Mouse (Mus musculus) c-Kit-positive CD71-positive TER-119-positive erythroid progenitor cells, embryonic 14.5 days (primary cell): Measurements from ENCODE around the gene Stx2.
"Not testable (repeated sequence)": the region's sequence is repeated elsewhere in the genome, so short reads cannot be mapped to it uniquely, and the experiment has no call there.

Experiments used
- DNase-seq: peaks from one replicate; pipeline ENCODE4 v3.0.0-alpha.2; 2013; ENCODE audit warnings: low spot score

Gene Stx2

DNA sequence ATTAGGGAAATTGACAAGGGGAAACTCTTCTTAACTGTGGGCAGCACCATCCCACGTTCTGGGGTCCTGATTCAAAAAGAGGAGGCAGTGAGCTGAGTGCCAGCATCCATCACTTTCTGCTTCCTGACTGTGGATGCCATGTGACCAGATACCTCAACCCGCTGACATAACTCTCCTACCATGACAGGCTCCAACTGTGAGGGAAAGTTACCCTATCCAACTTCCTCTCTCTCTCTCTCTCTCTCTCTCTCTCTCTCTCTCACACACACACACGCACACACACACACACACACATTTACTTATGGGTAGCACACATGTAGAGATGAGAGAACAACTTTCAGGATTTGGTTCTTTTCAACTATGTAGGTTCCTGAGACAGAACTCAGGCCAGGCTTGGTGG, 1.2 kb upstream of the Stx2 start:
- DNase-seq = no peak

DNA sequence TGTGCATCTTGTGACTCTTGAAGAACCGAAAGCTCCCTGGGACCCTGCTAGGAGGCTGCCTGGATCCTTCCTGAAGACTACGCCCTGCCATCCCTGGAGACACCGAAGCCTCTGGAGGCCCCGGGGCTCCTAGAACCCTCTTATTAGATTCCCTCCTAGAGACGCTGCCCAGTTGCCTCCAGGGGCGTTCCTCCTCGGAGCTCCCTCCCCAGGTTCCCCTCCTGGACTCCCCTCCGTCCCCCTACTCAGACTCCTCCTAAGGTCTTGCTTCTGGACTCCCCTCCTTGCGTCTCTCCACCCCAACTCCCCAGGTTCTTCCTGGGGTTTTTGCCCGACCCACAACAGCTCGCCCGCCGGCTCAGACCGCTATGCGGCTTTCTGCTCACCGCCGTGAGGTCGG, 366 bp downstream of the Stx2 start:
- DNase-seq = no peak

- DNase-seq = peak; percentile 72
Measured at GRCm38 (mm10) chr5:129007105-129007957, 1.0 kb downstream of the Stx2 start.

DNA sequence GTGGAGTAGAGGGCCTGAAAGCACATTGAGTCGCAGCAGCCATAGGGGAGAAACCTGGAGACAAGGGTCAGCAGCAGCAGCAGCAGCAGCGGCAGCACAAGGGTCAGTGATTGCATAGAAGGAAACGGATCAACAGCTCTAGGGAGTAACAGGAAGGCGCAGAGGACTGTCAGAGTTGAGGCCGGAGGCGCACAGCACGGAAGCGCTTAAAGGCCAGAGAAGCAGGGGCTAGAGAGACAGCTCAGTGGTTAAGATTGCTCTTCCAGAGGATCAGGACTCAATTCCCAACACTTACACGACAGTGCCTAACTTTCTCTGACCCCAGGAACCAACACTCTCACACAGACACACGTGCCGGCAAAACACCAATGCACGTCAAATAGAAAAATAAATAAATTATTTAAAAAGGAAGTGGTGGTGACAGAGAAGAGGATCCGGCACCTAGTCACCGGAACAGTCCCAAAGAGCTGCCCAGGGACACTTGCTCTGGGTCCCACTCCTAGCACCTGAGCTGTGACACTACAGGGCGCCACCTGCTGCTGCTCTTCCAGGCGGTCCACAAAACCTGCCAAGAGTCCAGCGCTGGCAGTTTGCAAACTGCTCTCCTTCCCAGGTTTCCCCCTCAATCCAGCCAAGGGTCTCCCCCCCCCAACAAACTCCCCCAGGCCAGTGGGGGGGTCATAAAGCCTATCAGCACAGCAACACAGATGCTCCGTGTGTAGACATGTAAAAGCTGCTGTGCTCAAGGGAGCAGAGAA, 2.2 kb downstream of the Stx2 start:
- DNase-seq = no peak

GRCm38 (mm10) chr5:129005416-129005815, 3.0 kb downstream of the Stx2 start:
- no peak for DNase-seq

DNA sequence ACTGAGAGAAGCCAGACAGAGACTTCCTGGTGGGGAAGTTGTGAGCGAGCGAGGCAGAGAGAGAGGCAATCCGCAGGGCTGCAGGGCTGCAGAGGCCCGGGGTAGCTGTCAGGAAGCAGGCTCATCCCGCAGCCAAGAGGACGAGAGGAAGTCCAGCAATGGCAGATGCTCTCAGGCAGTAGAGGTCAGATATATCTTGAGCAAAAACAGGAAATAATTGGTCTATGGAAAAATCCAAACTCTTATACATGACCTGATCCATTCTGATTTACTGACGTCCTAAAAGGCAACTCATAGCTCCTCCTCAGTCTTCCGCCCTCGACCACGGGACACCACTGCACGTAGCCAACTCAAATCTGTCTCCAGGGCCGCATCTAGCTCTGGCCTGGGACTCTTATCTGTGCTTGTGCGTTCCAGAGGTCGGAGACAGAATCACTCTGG, 5.8 kb downstream of the Stx2 start:
- DNase-seq = no peak

GRCm38 (mm10) chr5:129000706-129001468, 7.5 kb downstream of the Stx2 start:
- peak; percentile 83 for DNase-seq

DNA sequence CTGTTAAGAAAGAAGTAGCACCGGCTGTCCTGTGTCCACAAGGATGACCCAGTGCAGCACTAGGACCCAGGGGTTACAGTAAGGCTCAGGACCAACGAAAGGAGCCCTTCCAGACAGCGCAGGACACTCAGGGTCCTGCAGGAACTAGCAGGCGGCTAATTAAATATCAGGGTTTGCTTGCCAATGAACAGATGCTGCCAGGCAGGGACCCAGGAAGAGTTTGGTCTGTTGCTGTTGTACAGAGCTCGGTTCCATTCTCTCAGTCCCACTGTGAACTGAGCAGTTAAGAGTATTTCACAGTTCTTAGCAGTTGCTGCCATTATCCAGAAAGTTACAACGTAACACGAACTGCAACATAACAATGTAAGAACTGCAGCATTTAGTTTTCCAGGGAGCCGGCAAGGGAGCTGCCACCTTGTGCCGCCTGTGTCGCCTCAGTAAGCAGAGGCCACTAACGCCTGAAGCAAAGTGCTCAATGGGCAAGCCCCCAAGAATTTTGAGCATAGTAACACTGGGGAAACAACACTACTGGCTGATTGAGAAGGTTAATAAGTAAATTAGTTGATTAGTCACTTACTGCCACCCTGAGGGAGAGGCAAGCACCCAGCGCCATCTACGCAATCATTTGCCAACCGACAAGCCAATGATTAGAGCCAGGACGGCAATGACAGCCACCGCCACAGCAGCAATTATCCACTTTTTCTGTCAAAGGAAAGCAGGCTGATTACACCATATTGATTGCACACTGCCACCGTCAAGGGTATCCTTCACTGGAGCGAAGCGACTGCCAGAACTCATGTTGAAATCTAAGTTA, 21.0 kb downstream of the Stx2 start:
- DNase-seq = no peak

DNA sequence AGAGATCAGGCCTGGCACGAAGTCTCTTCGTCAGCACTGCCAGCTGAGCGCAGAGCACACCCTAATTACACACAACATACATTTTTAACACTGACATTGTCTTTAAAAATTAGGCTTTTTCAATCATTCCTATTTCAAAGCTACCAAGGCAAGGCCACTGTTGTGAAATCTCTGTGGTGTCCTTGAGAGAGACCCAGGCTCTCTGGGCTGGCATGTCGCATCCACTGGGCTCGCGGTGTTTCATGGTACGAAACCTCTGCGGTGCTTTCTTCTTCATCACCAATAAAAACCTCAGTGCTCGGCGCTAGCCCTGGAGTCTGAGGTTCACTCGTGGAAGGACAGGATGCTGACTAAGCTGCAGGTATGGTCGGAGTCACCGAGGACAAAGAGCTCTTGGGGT, 22.4 kb downstream of the Stx2 start:
- DNase-seq = no peak

DNA sequence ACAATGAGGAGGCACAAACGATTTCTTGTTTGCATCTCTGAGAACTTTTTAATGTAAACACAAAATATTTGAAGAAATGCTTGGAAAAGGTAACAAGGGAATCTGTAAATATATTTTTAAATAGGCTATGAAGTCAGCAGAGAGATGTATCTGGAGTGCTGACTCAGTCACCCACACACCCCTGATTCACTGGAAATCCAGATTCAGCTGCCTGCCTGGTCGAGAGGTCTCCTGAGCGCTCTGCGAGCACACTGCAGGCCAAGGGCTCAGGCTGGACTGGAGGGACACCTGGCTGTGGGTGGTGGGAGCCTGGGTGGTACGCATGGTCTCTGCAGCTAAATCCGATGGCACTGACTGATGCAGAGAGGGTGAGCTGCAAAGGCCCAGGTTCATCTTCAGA, 23.8 kb downstream of the Stx2 start:
- no peak for DNase-seq

DNA sequence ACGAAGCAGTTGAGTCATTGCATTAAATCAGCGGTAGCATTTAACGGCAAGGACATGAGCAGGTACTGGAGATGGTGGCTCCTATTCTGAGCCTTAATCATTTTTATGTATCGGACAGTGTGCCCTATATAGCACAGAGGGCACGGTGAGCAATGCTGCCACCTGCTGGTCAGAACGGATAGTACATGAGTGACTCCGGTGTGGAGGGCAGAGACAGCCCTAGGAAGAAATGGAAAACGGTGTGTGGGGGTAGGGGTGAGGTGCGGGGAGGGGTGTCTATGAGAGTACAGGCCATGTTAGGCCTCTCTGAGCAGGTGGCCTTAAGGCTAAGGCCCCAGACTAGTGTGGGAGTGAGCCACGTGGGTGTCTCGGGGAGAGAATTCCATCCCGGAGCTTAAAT, 26.8 kb downstream of the Stx2 start:
- peak; percentile 65 for DNase-seq

- DNase-seq = no peak
Measured at GRCm38 (mm10) chr5:128980857-128981256, 27.5 kb downstream of the Stx2 start.

DNA sequence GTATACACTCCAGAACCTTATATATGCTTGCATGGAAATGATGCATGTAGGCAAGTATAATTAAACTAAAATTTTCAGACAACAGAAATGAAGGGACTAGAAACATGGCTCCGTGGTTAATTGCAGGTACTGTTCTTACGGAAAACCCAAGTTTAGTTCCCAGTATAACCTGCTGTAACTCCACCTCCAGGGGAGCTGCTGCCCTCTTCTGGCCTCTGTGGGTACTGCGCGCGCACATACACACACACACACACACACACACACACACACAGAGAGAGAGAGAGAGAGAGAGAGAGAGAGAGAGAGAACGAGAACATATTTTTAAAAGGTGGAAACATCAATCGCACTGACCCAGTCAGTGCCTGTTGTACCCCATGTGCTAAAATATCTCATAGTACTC, 29.4 kb downstream of the Stx2 start:
- no peak for DNase-seq

DNA sequence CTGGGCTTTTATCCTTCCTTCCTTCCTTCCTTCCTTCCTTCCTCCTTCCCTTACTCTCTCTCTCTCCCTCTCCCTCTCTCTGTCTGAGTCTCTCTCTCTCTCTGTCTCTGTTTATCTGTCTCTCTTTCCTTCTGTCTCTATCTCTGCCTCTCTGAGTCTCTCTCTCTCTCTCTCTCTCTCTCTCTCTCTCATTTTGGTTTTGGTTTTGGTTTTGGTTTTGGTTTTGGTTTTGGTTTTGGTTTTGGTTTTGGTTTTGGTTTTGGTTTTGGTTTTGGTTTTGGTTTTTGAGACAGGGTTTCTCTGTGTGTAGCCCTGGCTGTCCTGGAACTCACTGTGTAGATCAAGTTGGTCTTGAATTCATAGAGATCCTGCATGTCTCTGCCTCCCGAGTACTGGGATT, 30.9 kb downstream of the Stx2 start:
- DNase-seq = not testable (repeated sequence)

- no peak for DNase-seq
Measured at GRCm38 (mm10) chr5:128976266-128976665, 32.1 kb downstream of the Stx2 start.

DNA sequence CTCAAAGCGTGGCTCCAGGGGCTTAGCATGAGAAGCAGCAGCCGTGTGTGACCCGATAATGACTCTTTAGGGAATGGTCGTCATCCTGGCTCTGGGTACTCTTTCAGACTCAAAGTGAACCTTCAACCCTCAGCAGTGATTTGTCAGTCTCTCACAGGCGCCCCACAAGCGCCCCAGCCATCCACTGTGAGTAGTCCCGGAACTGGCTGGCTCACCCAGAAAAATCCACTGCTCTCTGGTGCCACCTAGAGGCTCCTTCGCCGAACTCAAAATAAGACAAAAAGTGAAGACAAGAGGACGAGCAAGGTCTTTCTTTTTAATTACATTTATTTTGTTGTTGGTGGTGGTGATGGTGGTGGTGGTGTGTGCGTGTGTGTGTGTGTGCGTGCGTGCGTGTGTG, 37.1 kb downstream of the Stx2 start:
- DNase-seq = peak; percentile 56

- DNase-seq = no peak
Measured at GRCm38 (mm10) chr5:128970878-128971277, 37.5 kb downstream of the Stx2 start.

- no peak for DNase-seq
Measured at GRCm38 (mm10) chr5:128964353-128964752, 44.0 kb downstream of the Stx2 start.

GRCm38 (mm10) chr5:128958916-128959315, 49.5 kb downstream of the Stx2 start:
- DNase-seq = no peak

DNA sequence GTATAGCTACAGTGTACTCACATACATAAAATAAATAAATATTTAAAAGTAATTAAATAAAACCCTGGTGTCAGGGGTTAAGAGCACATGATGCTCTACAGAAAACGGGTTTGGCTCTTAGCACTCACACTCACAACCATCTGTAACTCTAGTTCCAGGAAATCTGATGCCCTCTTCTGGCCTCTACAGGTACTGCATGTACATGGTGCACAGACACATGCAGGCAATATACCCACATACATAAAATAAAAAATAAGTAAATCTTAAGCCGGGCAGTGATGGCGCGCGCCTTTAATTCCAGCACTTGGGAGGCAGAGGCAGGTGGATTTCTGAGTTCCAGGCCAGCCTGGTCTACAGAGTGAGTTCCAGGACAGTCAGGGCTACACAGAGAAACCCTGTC, 54.0 kb downstream of the Stx2 start:
- not testable (repeated sequence) for DNase-seq

- DNase-seq = no peak
Measured at GRCm38 (mm10) chr5:128953278-128954070, 54.9 kb downstream of the Stx2 start, which contains the start of gene Rimbp2. Rimbp2 (minus strand) TSS chr5:128953486.
